Mouse (Mus musculus): ENCODE results near the gene Pqlc3. TPM values are rescaled to one million over a fixed set of nuclear protein-coding genes. Genes with fewer than 3 reads are reported as not detected.

Pqlc3 gene
- polyA plus RNA-seq, 1 experiment, result 1.8 TPM

DNA sequence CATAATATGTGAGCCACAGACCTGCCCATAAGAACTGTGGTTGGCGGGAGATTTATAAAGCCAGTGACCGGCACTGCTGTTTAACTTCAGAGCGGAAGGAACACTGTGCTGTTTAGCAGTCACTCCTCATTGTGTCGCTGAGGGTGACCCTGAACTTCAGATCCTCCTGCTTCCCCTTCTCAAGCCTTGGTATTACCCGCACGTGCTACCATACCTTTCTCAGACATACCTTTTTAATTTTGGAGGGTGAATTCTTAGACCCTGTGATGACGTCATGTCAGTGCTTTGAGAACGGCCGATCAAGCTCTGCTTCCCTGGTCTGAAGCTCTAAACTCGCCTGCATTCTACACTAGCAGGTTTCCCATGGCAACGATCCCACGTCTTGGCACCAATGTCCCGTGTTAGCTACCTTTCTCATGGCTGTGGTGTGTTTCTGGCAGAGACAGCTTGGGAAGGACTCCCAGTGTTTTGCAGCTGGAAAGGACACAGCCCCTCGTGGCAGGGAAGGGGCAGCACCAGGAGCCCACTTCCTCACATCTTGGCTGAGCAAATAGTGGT lies 36.9 kb upstream of the Pqlc3 start:
- no peaks in the 10 kb centered on the region for H3K36me3 ChIP-seq (ENCODE audit: control insufficient read depth, insufficient read depth, low read length)
- H3K27me3 ChIP-seq (ENCODE audit: control insufficient read depth, insufficient read depth, low read length), result no peaks in the 10 kb centered on the region
- TF ChIP-seq POLR2A (IDR thresholded peaks at IDR 0.05; ENCODE audit: control insufficient read depth, low read depth, low read length), result no peak
- TF ChIP-seq CTCF (IDR thresholded peaks at IDR 0.05; ENCODE audit: control insufficient read depth, insufficient read depth, insufficient replicate concordance, low read depth, low read length), result no peak
- no peak overlapping the region for H3K27ac ChIP-seq (ENCODE audit: control insufficient read depth, insufficient read depth, low read depth, low read length)
- H3K4me3 ChIP-seq (ENCODE audit: control insufficient read depth, low read depth, low read length), result no peak overlapping the region
- no peaks in the 10 kb centered on the region for H3K4me1 ChIP-seq (ENCODE audit: control insufficient read depth, insufficient read depth, low read length)

DNA sequence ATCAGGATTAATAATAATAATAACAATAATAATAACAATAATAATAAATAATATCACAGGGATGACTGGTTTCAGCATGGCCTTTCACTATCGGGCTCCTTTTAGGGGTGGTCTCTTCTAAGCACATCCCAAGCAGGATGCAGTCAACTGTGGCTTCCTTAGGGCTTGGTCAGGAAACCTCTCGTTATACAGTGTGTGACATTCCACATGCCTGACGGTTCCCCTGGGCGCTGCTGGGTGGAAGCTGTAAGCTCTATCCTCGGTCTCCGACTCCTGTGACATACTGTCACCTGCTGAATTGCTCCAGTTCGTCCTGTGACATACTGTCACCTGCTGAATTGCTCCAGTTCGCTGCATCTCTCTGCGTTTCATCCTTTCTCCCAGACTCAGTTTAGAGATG lies 36.3 kb upstream of the Pqlc3 start:
- Histone ChIP-seq H3K27me3 (ENCODE audit: control insufficient read depth, insufficient read depth, low read length) (no peaks in the 10 kb centered on the region), H3K4me1 (ENCODE audit: control insufficient read depth, insufficient read depth, low read length) (no peaks in the 10 kb centered on the region), H3K4me3 (ENCODE audit: control insufficient read depth, low read depth, low read length) (no peak overlapping the region), H3K27ac (ENCODE audit: control insufficient read depth, insufficient read depth, low read depth, low read length) (no peak overlapping the region), H3K36me3 (ENCODE audit: control insufficient read depth, insufficient read depth, low read length) (no peaks in the 10 kb centered on the region)
- no peak for TF ChIP-seq POLR2A (IDR thresholded peaks at IDR 0.05; ENCODE audit: control insufficient read depth, low read depth, low read length)
- no peak for TF ChIP-seq CTCF (IDR thresholded peaks at IDR 0.05; ENCODE audit: control insufficient read depth, insufficient read depth, insufficient replicate concordance, low read depth, low read length)

DNA sequence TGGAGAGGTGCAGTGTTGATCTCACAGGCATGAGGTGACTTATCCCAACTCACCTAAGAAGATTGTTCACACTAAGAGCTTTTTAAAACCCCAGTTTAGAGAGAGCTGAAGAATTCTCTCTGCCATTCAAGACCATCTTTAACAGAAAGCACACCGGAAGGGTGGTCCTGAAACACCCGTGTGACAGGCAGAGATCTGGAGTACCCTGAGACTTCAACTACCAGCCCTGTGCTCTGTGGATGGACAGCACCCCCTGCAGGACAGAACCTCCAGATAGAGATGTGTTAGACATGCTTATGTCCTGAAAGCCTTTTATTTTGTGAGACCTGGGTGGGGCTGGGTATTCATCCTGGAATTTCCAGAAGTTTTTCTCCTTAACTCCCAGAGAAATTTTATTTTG lies 34.9 kb upstream of the Pqlc3 start:
- H3K27ac ChIP-seq (ENCODE audit: control insufficient read depth, insufficient read depth, low read depth, low read length), result no peak overlapping the region
- TF ChIP-seq CTCF (IDR thresholded peaks at IDR 0.05; ENCODE audit: control insufficient read depth, insufficient read depth, insufficient replicate concordance, low read depth, low read length) (no peak), POLR2A (IDR thresholded peaks at IDR 0.05; ENCODE audit: control insufficient read depth, low read depth, low read length) (no peak)
- no peak overlapping the region for H3K4me3 ChIP-seq (ENCODE audit: control insufficient read depth, low read depth, low read length)
- H3K4me1 ChIP-seq (ENCODE audit: control insufficient read depth, insufficient read depth, low read length), result no peaks in the 10 kb centered on the region
- H3K27me3 ChIP-seq (ENCODE audit: control insufficient read depth, insufficient read depth, low read length), result no peaks in the 10 kb centered on the region
- H3K36me3 ChIP-seq (ENCODE audit: control insufficient read depth, insufficient read depth, low read length), result no peaks in the 10 kb centered on the region

DNA sequence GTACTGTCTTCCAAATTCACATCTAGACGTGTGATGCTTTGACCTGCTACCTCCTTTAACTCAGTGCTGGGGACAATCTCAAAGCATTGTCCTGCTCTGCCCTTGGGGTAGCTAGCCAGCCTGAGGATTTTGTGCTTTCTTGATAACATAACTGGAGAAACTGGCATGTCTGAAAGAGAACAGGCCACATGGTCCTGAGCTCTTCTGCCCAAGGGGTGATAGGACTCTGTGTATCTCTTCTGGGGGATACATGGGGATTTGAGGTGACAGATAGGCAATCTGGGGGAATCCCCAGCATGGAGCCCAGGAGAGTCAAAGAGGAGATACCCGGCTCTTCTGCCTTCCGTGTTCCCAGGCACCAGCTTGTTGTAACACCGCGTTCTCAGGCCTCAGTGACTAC lies 34.5 kb upstream of the Pqlc3 start:
- Histone ChIP-seq H3K36me3 (ENCODE audit: control insufficient read depth, insufficient read depth, low read length) (no peaks in the 10 kb centered on the region), H3K27me3 (ENCODE audit: control insufficient read depth, insufficient read depth, low read length) (no peaks in the 10 kb centered on the region), H3K27ac (ENCODE audit: control insufficient read depth, insufficient read depth, low read depth, low read length) (no peak overlapping the region), H3K4me3 (ENCODE audit: control insufficient read depth, low read depth, low read length) (no peak overlapping the region), H3K4me1 (ENCODE audit: control insufficient read depth, insufficient read depth, low read length) (no peaks in the 10 kb centered on the region)
- TF ChIP-seq CTCF (IDR thresholded peaks at IDR 0.05; ENCODE audit: control insufficient read depth, insufficient read depth, insufficient replicate concordance, low read depth, low read length) (no peak), POLR2A (IDR thresholded peaks at IDR 0.05; ENCODE audit: control insufficient read depth, low read depth, low read length) (no peak)

DNA sequence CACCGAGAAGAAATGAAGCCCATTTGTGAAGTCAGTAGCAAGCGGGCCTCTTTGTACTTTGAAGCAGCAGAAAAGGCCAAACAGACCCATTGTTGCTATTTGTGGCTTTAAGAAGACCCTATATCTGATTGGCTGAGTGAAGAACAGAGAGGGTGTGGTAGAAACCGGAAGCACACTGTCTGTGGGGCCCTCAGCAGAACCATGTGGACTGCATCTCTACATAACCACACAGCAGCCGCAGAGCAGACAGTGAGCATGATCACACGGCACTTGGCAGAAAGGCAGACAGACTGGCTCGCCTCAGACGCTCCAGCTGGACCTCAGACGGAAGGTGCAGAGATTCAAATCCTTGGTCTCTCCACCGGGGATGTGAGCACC lies 33.2 kb upstream of the Pqlc3 start:
- H3K36me3 ChIP-seq (ENCODE audit: control insufficient read depth, insufficient read depth, low read length), result no peaks in the 10 kb centered on the region
- TF ChIP-seq CTCF (IDR thresholded peaks at IDR 0.05; ENCODE audit: control insufficient read depth, insufficient read depth, insufficient replicate concordance, low read depth, low read length) (no peak), POLR2A (IDR thresholded peaks at IDR 0.05; ENCODE audit: control insufficient read depth, low read depth, low read length) (no peak)
- no peak overlapping the region for H3K27ac ChIP-seq (ENCODE audit: control insufficient read depth, insufficient read depth, low read depth, low read length)
- H3K27me3 ChIP-seq (ENCODE audit: control insufficient read depth, insufficient read depth, low read length), result no peaks in the 10 kb centered on the region
- H3K4me1 ChIP-seq (ENCODE audit: control insufficient read depth, insufficient read depth, low read length), result no peaks in the 10 kb centered on the region
- H3K4me3 ChIP-seq (ENCODE audit: control insufficient read depth, low read depth, low read length), result no peak overlapping the region

DNA sequence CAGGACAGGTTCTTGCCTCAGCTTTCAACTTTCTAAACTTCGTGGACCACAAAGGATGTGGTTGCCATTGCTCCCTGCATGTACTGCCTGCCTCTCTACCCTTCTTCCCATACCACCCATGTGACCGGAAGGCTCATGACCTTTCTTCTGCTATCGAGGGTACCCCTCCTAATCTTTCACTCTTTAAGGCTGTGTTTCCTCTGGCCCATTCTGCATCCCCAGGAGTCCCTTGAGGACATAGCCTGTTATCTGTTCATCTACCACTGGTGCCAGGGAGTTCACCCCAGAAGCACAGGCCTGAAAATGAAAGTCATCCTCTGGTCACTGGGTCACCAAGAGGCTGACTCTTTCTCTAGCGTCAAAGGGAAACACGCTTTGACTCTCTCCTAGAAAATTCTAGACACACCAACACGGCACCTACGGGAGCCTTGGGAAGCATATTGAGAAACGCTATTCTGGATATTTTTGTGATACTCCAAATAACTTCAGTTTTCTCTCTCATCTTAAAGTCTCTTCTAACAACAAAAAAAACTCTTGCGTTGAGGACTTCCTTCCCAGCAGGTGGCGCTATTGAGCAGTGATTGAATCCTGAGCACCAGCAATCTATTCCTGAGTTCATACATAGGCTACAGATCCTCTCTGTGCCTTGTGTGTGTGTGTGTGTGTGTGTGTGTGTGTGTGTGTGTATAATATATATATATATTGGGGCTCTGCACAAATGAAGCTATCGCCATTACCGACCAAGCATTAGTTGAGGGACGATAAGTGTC lies 32.7 kb upstream of the Pqlc3 start:
- Histone ChIP-seq H3K36me3 (ENCODE audit: control insufficient read depth, insufficient read depth, low read length) (no peaks in the 10 kb centered on the region), H3K27me3 (ENCODE audit: control insufficient read depth, insufficient read depth, low read length) (no peaks in the 10 kb centered on the region), H3K27ac (ENCODE audit: control insufficient read depth, insufficient read depth, low read depth, low read length) (no peak overlapping the region), H3K4me1 (ENCODE audit: control insufficient read depth, insufficient read depth, low read length) (no peaks in the 10 kb centered on the region), H3K4me3 (ENCODE audit: control insufficient read depth, low read depth, low read length) (no peak overlapping the region)
- TF ChIP-seq POLR2A (IDR thresholded peaks at IDR 0.05; ENCODE audit: control insufficient read depth, low read depth, low read length) (no peak), CTCF (IDR thresholded peaks at IDR 0.05; ENCODE audit: control insufficient read depth, insufficient read depth, insufficient replicate concordance, low read depth, low read length) (no peak)

DNA sequence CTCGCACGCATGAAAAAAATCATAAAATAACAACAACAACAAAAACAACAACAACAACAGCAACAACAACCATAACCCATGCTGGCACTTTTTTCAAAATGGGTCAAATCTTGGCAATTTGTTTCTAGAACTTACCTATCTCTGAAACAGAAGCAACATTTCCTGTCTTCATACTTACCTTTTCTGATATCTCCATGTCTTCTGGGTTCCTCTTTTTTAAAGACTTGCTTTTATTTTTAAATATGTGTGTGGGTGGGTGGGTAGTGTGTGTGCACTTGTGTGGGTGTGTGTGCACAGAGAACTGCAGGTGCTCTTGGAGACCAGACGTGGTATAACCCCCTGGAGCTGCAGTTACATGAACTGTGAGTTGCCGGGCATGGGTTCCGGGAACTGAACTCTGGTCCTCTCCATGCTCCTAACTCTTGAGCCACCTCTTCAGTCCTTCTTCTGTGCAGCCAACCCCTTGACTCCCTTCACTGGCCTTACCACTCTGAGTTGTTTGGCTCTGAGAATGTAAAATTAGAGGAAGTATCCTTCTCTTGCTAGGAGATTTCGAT lies 24.4 kb upstream of the Pqlc3 start:
- Histone ChIP-seq H3K27ac (ENCODE audit: control insufficient read depth, insufficient read depth, low read depth, low read length) (no peak overlapping the region), H3K4me1 (ENCODE audit: control insufficient read depth, insufficient read depth, low read length) (no peaks in the 10 kb centered on the region), H3K36me3 (ENCODE audit: control insufficient read depth, insufficient read depth, low read length) (no peaks in the 10 kb centered on the region), H3K4me3 (ENCODE audit: control insufficient read depth, low read depth, low read length) (no peak overlapping the region), H3K27me3 (ENCODE audit: control insufficient read depth, insufficient read depth, low read length) (no peaks in the 10 kb centered on the region)
- no peak for TF ChIP-seq CTCF (IDR thresholded peaks at IDR 0.05; ENCODE audit: control insufficient read depth, insufficient read depth, insufficient replicate concordance, low read depth, low read length)

Measured in testis, adult 2 months (tissue).